Mouse (Mus musculus): ENCODE measurements around the gene March11.

GRCm38 (mm10) chr15:26269596-26269995, 39.3 kb upstream of the March11 start:
- TF ChIP-seq USF2 (IDR thresholded peaks at IDR 0.05; ENCODE audit: borderline replicate concordance in 1 of 2, insufficient read depth in 1 of 2, low read depth in 1 of 2, low read length in 2 of 2) (no peak), POLR2A (IDR thresholded peaks at IDR 0.05; ENCODE audit: control insufficient read depth in 1 of 2, insufficient read depth in 1 of 2, low read depth in 1 of 2, low read length in 2 of 2, poor library complexity in 1 of 2) (no peak), KAT2A (conservative IDR thresholded peaks at IDR 0.05; ENCODE audit: low read depth, low read length) (no peak), EP300 (IDR thresholded peaks at IDR 0.05; ENCODE audit: low read depth in 1 of 2, low read length in 2 of 2) (no peak), USF1 (IDR thresholded peaks at IDR 0.05; ENCODE audit: low read depth, low read length) (no peak)
